In genomic region chr1:75798375-75799099, GRCm38 (mm10) we compare ENCODE assay signal across 11 mouse cellular contexts.
A peak's percentile ranks its signal among the peaks of the same experiment; 100 is the strongest.
DNase-seq lines count a peak whose midpoint lies in the region; ATAC-seq and TF ChIP-seq lines count a peak whose summit lies in the region.
"Had no signal": no experiment of that assay in that cellular context is flagged by ENCODE, and none has a peak within 500 bp of the region (broad histone marks: within the 10 kb centered on the region; RNA-seq: fewer than 3 reads in every experiment).

No protein-coding gene starts in this region.

- 0 out of 2 replicates have a peak, but pooled peaks have one; percentile 29 for ATAC-seq in hindbrain, embryonic 12.5 days (ENCODE audit: low FRiP score)
- no peak for ATAC-seq in hindbrain, embryonic 14.5 days (ENCODE audit: low FRiP score)
- no peak for ATAC-seq in embryonic facial prominence, embryonic 13.5 days (ENCODE audit: insufficient number of reproducible peaks, insufficient read depth, low FRiP score, low TSS enrichment, low read depth)
- no peak for ATAC-seq in intestine, postnatal 0 days
- ATAC-seq: midbrain, embryonic 16.5 days had no signal

- DNase-seq in hindbrain, embryonic 14.5 days (ENCODE audit: low spot score), result no peak
- peak; percentile 77 for DNase-seq in gastrocnemius, postnatal 14 days
- no peak for DNase-seq in adipocyte (ENCODE audit: low spot score)
- no peak for DNase-seq in yolk sac, embryonic 10.5 days (ENCODE audit: low spot score)
- DNase-seq in adrenal gland, postnatal 25 days, result no peak

- 61% methylated on average over 6 of the region's 6 CpGs for WGBS in hindbrain, embryonic 12.5 days
- WGBS in hindbrain, embryonic 14.5 days, result 50% methylated on average over 6 of the region's 6 CpGs
- WGBS in embryonic facial prominence, embryonic 13.5 days, result 45% methylated on average over 6 of the region's 6 CpGs
- WGBS in intestine, postnatal 0 days, result 54% methylated on average over 6 of the region's 6 CpGs

- TF ChIP-seq CTCF in intestine, postnatal 0 days (IDR thresholded peaks at IDR 0.05; ENCODE audit: low read depth), result peak; percentile 8; the same call in 1 of the 2 replicates

- no peaks in the 10 kb centered on the region for H3K36me3 ChIP-seq in hindbrain, embryonic 12.5 days
- no peaks in the 10 kb centered on the region for H3K36me3 ChIP-seq in hindbrain, embryonic 14.5 days (replicated peaks; ENCODE audit: control insufficient read depth, insufficient read depth)
- no peaks in the 10 kb centered on the region for H3K36me3 ChIP-seq in embryonic facial prominence, embryonic 13.5 days
- no peaks in the 10 kb centered on the region for H3K36me3 ChIP-seq in intestine, postnatal 0 days (ENCODE audit: control insufficient read depth, insufficient read depth)
- H3K36me3 ChIP-seq: kidney, embryonic 15.5 days; limb, embryonic 12.5 days had no signal

- H3K27me3 ChIP-seq in hindbrain, embryonic 12.5 days, result no peaks in the 10 kb centered on the region
- H3K27me3 ChIP-seq in hindbrain, embryonic 14.5 days (ENCODE audit: control insufficient read depth, insufficient read depth, low read length), result no peaks in the 10 kb centered on the region
- 0 out of 2 replicates have a peak, but pooled peaks cover 3% of the 10 kb centered on the region for H3K27me3 ChIP-seq in embryonic facial prominence, embryonic 13.5 days
- no peaks in the 10 kb centered on the region for H3K27me3 ChIP-seq in intestine, postnatal 0 days (replicated peaks; ENCODE audit: control insufficient read depth, insufficient read depth, low read length)
- H3K27me3 ChIP-seq: kidney, embryonic 15.5 days; limb, embryonic 12.5 days had no signal

- no peak overlapping the region for H3K4me3 ChIP-seq in hindbrain, embryonic 12.5 days
- no peak overlapping the region for H3K4me3 ChIP-seq in hindbrain, embryonic 14.5 days (replicated peaks; ENCODE audit: low read length)
- no peak overlapping the region for H3K4me3 ChIP-seq in embryonic facial prominence, embryonic 13.5 days
- no peak overlapping the region for H3K4me3 ChIP-seq in intestine, postnatal 0 days (ENCODE audit: low read depth, low read length)
- H3K4me3 ChIP-seq: kidney, embryonic 15.5 days; limb, embryonic 12.5 days had no signal

- H3K4me2 ChIP-seq in hindbrain, embryonic 12.5 days (replicated peaks), result no peak overlapping the region
- H3K4me2 ChIP-seq in hindbrain, embryonic 14.5 days (replicated peaks), result no peak overlapping the region
- no peak overlapping the region for H3K4me2 ChIP-seq in embryonic facial prominence, embryonic 13.5 days
- H3K4me2 ChIP-seq in intestine, postnatal 0 days (replicated peaks; ENCODE audit: low read depth), result no peak overlapping the region
- H3K4me2 ChIP-seq: kidney, embryonic 15.5 days; limb, embryonic 12.5 days had no signal

- H3K4me1 ChIP-seq in hindbrain, embryonic 12.5 days, result peaks cover 17% of the 10 kb centered on the region
- H3K4me1 ChIP-seq in hindbrain, embryonic 14.5 days (replicated peaks; ENCODE audit: control insufficient read depth, insufficient read depth, low read length), result no peaks in the 10 kb centered on the region; the same call in 1 of the 2 replicates
- peaks cover 24% of the 10 kb centered on the region for H3K4me1 ChIP-seq in embryonic facial prominence, embryonic 13.5 days
- no peaks in the 10 kb centered on the region for H3K4me1 ChIP-seq in intestine, postnatal 0 days (replicated peaks; ENCODE audit: control insufficient read depth, insufficient read depth, low read length)
- H3K4me1 ChIP-seq: kidney, embryonic 15.5 days had no signal

- no peak overlapping the region for H3K9ac ChIP-seq in hindbrain, embryonic 12.5 days
- H3K9ac ChIP-seq in hindbrain, embryonic 14.5 days, result no peak overlapping the region
- no peak overlapping the region for H3K9ac ChIP-seq in embryonic facial prominence, embryonic 13.5 days
- H3K9ac ChIP-seq in intestine, postnatal 0 days (ENCODE audit: low read depth, low read length), result no peak overlapping the region
- H3K9ac ChIP-seq: kidney, embryonic 15.5 days; limb, embryonic 12.5 days had no signal

- H3K27ac ChIP-seq in hindbrain, embryonic 12.5 days, result no peak overlapping the region
- H3K27ac ChIP-seq in hindbrain, embryonic 14.5 days, result no peak overlapping the region
- 0 out of 2 replicates have a peak overlapping the region, but pooled peaks have one; percentile 29 for H3K27ac ChIP-seq in embryonic facial prominence, embryonic 13.5 days
- no peak overlapping the region for H3K27ac ChIP-seq in intestine, postnatal 0 days (ENCODE audit: low read depth, low read length)
- H3K27ac ChIP-seq: kidney, embryonic 15.5 days; limb, embryonic 12.5 days had no signal

- H3K9me3 ChIP-seq in hindbrain, embryonic 12.5 days (replicated peaks), result no peaks in the 10 kb centered on the region
- H3K9me3 ChIP-seq in hindbrain, embryonic 14.5 days (ENCODE audit: control insufficient read depth, low read length), result 0 out of 2 replicates have a peak, but pooled peaks cover 1% of the 10 kb centered on the region
- H3K9me3 ChIP-seq in embryonic facial prominence, embryonic 13.5 days, result no peaks in the 10 kb centered on the region
- H3K9me3 ChIP-seq in intestine, postnatal 0 days (ENCODE audit: control insufficient read depth), result no peaks in the 10 kb centered on the region
- H3K9me3 ChIP-seq: kidney, embryonic 15.5 days; limb, embryonic 12.5 days had no signal

- intact Hi-C loops in gastrocnemius, postnatal 14 days (cut with DNase I; ENCODE audit: low total_unique reads), result no loop called here
